Mouse (Mus musculus): ENCODE measurements around the gene Sgsm1. TPM values are rescaled to one million over a fixed set of nuclear protein-coding genes. Genes with fewer than 3 reads are reported as not detected.
A peak's percentile ranks its signal among the peaks of the same experiment; 100 is the strongest.

The Sgsm1 gene
- polyA plus RNA-seq, 1 experiment: 1.1 TPM

DNA sequence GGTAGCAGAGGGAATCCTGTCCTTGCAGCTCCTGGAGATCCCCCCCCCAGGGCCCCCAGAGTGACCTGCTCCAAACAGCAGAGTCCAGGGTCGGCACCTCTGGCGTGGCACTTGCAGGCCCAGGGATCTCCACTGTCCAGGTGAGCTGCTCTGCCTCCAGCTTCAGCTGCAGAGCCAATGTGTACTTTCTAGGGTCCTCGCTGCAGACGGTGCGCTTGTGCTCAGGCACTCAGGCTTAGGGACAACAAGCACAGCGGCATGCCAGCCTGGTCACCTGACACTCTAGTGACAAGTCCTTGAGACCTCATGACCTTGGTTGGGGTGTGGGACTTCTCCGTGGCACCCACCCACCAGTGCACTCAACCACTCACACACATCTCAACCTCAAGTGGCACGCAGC lies 18.9 kb upstream of the Sgsm1 start:
- Histone ChIP-seq H3K4me1 (ENCODE audit: control insufficient read depth, insufficient read depth, low read length) (no peaks in the 10 kb centered on the region), H3K27ac (ENCODE audit: insufficient read depth, low read length) (no peak overlapping the region), H3K4me3 (ENCODE audit: insufficient read depth, low read length) (no peak overlapping the region)
- TF ChIP-seq CTCF (IDR thresholded peaks at IDR 0.05; ENCODE audit: borderline replicate concordance, insufficient read depth, low read length): no peak
- no peak for TF ChIP-seq POLR2A (IDR thresholded peaks at IDR 0.05; ENCODE audit: low read depth, low read length)

- TF ChIP-seq POLR2A (IDR thresholded peaks at IDR 0.05; ENCODE audit: low read depth, low read length) (no peak), CTCF (IDR thresholded peaks at IDR 0.05; ENCODE audit: borderline replicate concordance, insufficient read depth, low read length) (no peak)
- Histone ChIP-seq H3K27ac (ENCODE audit: insufficient read depth, low read length) (no peak overlapping the region), H3K4me3 (ENCODE audit: insufficient read depth, low read length) (peak overlapping the region; percentile 29), H3K4me1 (ENCODE audit: control insufficient read depth, insufficient read depth, low read length) (no peaks in the 10 kb centered on the region)
Measured at GRCm38 (mm10) chr5:113323784-113324638, 13.4 kb upstream of the Sgsm1 start.

DNA sequence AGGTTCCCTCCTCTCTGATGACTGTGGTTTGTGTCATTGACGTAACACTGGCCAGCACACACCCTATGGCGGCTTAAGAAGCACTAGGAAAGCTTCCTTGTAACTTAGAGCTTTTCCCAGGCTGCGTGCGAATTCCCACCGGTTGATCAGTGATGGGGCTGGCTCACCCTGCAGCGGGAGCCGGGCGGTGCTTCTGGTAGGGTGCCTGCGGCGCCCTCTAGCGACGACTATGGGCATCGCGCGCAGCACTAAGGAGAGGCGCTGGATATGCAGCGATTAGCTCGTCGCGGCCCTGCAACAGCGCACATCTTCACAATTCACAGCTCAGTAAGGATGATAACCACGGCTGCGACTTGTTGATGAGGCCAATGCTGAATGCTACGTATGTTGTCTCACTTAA lies 3.4 kb upstream of the Sgsm1 start:
- Histone ChIP-seq H3K4me1 (ENCODE audit: control insufficient read depth, insufficient read depth, low read length) (no peaks in the 10 kb centered on the region), H3K27ac (ENCODE audit: insufficient read depth, low read length) (no peak overlapping the region), H3K4me3 (ENCODE audit: insufficient read depth, low read length) (no peak overlapping the region)
- TF ChIP-seq CTCF (IDR thresholded peaks at IDR 0.05; ENCODE audit: borderline replicate concordance, insufficient read depth, low read length) (peak; percentile 67; the same call in 1 of the 2 replicates), POLR2A (IDR thresholded peaks at IDR 0.05; ENCODE audit: low read depth, low read length) (no peak)

DNA sequence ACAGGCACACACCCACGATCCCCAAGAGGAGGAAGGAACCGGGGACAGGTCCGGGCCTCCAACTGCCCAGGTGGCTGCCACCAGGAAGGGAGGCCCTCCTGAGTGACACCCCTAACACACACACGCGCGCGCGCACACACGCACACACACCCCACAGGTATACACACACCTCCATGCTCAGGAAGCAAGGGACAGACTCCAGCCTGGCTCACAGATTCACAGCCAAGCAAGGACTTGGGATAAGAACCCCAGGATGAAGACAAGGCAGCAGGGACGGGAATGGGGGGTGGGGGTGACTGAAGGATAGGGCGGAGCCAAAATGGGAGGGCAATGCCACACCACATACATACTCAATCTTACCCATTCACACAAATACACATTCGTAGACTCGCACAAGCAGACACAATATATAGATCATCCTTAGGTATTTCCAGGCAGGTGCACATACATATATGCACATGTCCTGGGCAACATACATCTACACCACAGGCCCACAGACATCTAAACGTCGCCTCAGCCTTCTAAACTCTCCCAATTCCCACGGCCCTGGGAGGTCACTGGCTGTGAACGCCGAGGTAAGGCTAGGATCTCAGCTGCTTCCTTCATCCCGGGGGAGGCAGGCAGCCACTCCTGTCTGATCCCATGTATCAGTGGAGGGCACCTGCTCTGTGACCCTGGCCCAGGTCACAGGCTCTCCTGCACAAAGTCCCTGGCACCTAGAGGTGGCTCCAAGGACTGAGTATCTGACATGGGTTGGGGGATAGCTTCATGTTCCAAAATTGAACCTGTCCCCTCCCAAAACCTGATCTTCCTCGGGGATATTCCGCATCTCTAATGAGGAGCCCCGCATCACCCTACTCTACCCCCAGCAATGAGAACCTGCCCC lies 852 bp downstream of the Sgsm1 start:
- Histone ChIP-seq H3K27ac (ENCODE audit: insufficient read depth, low read length) (no peak overlapping the region), H3K4me1 (ENCODE audit: control insufficient read depth, insufficient read depth, low read length) (no peaks in the 10 kb centered on the region), H3K4me3 (ENCODE audit: insufficient read depth, low read length) (peak overlapping the region; percentile 47; the same call in 1 of the 2 replicates)
- TF ChIP-seq POLR2A (IDR thresholded peaks at IDR 0.05; ENCODE audit: low read depth, low read length) (no peak), CTCF (IDR thresholded peaks at IDR 0.05; ENCODE audit: borderline replicate concordance, insufficient read depth, low read length) (no peak)

DNA sequence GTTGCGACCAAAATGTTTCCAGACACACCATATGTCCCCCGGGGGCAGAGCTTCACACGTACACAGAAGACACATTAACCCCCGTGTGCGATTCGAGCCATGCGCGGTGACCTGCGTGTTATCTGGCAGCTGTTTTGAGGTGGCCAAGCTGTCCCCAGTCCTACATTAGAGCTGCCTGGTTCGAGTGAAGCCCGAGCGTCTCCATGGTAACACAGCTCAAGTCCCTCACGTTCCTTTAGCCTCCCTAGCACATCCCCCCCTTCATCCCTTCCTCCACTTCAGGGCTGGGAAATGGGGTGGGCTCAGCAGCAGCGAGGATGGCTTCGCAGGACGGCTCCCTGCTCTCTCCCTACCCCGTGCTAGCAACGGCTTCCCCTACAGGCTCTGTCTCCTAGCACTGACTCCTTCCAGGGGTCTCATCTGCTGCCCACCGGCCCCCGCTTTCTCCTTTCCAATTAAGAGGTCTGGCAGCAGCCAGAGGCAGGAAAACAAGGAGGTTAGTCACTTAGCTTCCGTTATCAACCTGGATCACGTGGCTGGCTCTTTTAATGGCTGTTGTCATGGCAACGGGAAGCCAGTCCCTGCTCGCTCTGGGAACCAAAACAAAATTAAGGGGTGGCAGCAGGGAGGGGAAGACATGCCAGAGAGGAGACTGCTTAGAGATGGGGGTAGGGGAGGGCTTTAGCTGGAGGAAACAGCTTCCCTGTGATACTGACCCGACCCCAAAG lies 3.7 kb downstream of the Sgsm1 start:
- H3K27ac ChIP-seq (ENCODE audit: insufficient read depth, low read length): no peak overlapping the region
- TF ChIP-seq POLR2A (IDR thresholded peaks at IDR 0.05; ENCODE audit: low read depth, low read length) (no peak), CTCF (IDR thresholded peaks at IDR 0.05; ENCODE audit: borderline replicate concordance, insufficient read depth, low read length) (no peak)
- H3K4me3 ChIP-seq (ENCODE audit: insufficient read depth, low read length): peak overlapping the region; percentile 16; the same call in 1 of the 2 replicates
- no peaks in the 10 kb centered on the region for H3K4me1 ChIP-seq (ENCODE audit: control insufficient read depth, insufficient read depth, low read length)

GRCm38 (mm10) chr5:113304527-113304926 lies 6.1 kb downstream of the Sgsm1 start:
- no peak overlapping the region for H3K4me3 ChIP-seq (ENCODE audit: insufficient read depth, low read length)
- no peaks in the 10 kb centered on the region for H3K4me1 ChIP-seq (ENCODE audit: control insufficient read depth, insufficient read depth, low read length)
- H3K27ac ChIP-seq (ENCODE audit: insufficient read depth, low read length): no peak overlapping the region
- TF ChIP-seq POLR2A (IDR thresholded peaks at IDR 0.05; ENCODE audit: low read depth, low read length) (no peak), CTCF (IDR thresholded peaks at IDR 0.05; ENCODE audit: borderline replicate concordance, insufficient read depth, low read length) (no peak)

DNA sequence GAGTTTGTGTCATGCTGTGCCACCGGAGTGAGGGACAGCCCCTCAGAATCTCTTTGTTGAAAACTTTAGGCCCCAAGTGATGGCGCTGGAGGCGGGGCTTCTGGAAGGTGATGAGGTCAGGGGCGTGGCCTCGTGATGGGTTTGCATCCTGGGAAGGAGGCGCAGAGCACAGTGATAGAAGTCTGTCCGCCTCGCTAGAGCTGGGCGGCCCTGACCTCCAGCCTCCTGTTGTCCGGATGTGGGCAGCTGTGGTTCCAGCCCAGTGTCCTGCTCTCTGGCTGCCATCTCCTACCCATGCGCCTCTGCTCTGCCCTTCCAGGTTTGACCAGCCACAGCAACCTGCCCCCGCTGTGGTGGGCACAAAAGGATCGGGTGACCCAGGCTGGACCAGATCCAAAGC lies 8.7 kb downstream of the Sgsm1 start:
- TF ChIP-seq POLR2A (IDR thresholded peaks at IDR 0.05; ENCODE audit: low read depth, low read length) (no peak), CTCF (IDR thresholded peaks at IDR 0.05; ENCODE audit: borderline replicate concordance, insufficient read depth, low read length) (no peak)
- no peak overlapping the region for H3K4me3 ChIP-seq (ENCODE audit: insufficient read depth, low read length)
- H3K27ac ChIP-seq (ENCODE audit: insufficient read depth, low read length): no peak overlapping the region
- H3K4me1 ChIP-seq (ENCODE audit: control insufficient read depth, insufficient read depth, low read length): no peaks in the 10 kb centered on the region

DNA sequence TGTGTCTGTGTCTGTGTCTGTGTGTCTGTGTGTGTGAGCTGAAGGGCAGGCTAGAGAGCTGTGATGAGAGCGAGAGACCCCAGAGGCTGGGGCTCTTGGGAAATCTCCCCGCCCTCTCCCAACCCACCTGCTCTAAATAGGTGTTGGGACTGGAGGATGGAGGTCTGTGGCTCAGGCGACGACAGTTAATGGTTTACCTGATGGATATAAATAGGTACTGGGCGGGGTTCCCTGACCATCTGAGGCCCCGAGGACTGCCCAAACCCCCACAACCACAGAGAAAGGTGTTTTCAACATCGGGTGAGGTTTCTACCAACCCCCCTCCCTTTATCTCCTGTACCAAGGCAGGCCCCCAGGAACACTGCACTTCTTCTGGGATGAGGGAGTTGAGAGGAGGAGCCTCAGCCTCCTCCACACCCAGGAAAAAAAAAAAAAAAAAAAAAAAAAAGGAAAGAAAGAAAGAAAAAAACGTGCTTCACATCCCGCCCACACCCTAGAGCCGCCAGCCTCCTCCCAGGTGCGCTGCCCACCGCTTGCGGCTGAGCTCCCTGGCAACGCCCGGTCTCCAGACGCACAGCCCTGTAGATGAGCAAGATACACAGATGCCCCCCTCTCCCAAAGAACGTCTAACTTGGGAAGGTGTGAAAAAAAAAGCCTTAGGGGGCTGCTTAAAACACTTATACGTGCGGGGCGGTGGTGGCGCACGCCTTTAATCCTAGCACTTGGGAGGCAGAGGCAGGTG lies 10.3 kb downstream of the Sgsm1 start:
- no peaks in the 10 kb centered on the region for H3K4me1 ChIP-seq (ENCODE audit: control insufficient read depth, insufficient read depth, low read length)
- H3K4me3 ChIP-seq (ENCODE audit: insufficient read depth, low read length): no peak overlapping the region
- no peak overlapping the region for H3K27ac ChIP-seq (ENCODE audit: insufficient read depth, low read length)
- no peak for TF ChIP-seq POLR2A (IDR thresholded peaks at IDR 0.05; ENCODE audit: low read depth, low read length)
- no peak for TF ChIP-seq CTCF (IDR thresholded peaks at IDR 0.05; ENCODE audit: borderline replicate concordance, insufficient read depth, low read length)

- TF ChIP-seq POLR2A (IDR thresholded peaks at IDR 0.05; ENCODE audit: low read depth, low read length): no peak
- Histone ChIP-seq H3K27ac (ENCODE audit: insufficient read depth, low read length) (no peak overlapping the region), H3K4me3 (ENCODE audit: insufficient read depth, low read length) (no peak overlapping the region), H3K4me1 (ENCODE audit: control insufficient read depth, insufficient read depth, low read length) (no peaks in the 10 kb centered on the region)
Measured at GRCm38 (mm10) chr5:113299433-113299832, 11.2 kb downstream of the Sgsm1 start.
